Mouse (Mus musculus): Measurements from ENCODE around the gene Snap23.
A peak's percentile ranks its signal among the peaks of the same experiment; 100 is the strongest.
"Not testable (repeated sequence)": the region's sequence is repeated elsewhere in the genome, so short reads cannot be mapped to it uniquely, and the experiment has no call there.

Snap23 gene

GRCm38 (mm10) chr2:120566886-120567797 is at the start of gene Snap23:
Gene Snap23 (plus strand): TSS chr2:120567671.
- DNase-seq (ENCODE audit: low read depth, low spot score): peak; percentile 98

- DNase-seq (ENCODE audit: low read depth, low spot score): no peak
Measured at GRCm38 (mm10) chr2:120518547-120519210, 48.8 kb upstream of the Snap23 start.

DNA sequence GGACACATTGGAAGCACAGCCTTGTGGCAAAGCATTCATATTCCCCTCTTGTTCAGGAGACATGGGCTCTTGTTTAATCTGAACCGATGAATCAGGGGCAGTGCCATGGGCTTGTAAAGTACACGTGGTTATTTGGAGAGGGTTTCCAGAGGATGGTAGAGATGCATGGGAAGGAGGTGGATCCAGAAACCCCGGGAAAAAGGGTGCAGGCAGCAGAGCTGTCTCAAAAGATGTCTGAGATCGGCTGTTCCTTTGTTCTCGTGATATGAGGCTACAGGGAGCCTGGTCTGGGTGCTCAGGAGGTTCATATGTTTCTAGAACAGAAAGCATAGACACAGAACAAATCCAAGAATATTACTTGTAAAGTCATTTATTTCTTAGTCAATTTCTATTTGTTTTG is 40.7 kb upstream of the Snap23 start:
- no peak for DNase-seq (ENCODE audit: low read depth, low spot score)

- no peak for DNase-seq (ENCODE audit: low read depth, low spot score)
Measured at GRCm38 (mm10) chr2:120529531-120529930, 37.9 kb upstream of the Snap23 start.

- DNase-seq (ENCODE audit: low read depth, low spot score): no peak
Measured at GRCm38 (mm10) chr2:120531223-120531622, 36.2 kb upstream of the Snap23 start.

DNA sequence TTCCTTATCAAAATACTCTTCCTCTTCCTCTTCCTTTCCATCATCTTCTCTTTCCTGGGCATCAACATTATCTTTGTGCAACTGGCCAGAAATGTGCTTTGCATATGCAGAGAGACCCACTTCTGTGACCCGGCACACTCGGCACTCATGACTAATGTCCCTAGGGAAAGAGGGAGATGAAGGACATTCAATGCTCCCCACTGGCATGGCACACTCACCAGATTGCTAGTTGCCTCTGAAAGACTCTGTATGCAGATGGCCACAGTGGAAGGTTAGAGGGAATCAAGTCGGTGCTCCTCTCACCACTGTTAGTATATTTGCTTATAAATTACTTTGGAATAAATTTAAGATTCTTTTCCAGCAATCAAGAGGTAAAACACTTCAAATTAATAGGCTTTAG is 28.1 kb upstream of the Snap23 start:
- DNase-seq (ENCODE audit: low read depth, low spot score): no peak

DNA sequence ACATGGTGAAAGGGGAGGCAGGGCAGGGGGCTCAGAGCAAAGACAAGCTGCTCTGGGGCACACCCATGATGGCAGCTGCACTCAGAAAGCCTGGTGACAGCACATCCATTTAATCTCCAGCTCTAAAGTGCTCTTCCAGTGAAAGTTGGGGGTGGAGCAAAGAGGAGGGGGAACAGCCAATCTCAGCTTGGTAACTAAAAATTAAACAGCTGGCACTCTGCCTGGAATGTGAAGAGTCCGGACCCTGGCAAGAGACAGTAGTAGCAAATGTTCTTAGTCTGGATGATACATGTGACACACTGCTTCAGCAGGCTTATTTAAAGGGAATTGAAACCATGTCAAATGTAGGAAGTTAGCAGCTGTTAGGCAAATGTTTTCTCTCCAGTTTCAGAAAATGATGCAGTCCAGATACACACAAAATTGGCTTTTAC is 27.7 kb upstream of the Snap23 start:
- peak; percentile 55 for DNase-seq (ENCODE audit: low read depth, low spot score)

DNA sequence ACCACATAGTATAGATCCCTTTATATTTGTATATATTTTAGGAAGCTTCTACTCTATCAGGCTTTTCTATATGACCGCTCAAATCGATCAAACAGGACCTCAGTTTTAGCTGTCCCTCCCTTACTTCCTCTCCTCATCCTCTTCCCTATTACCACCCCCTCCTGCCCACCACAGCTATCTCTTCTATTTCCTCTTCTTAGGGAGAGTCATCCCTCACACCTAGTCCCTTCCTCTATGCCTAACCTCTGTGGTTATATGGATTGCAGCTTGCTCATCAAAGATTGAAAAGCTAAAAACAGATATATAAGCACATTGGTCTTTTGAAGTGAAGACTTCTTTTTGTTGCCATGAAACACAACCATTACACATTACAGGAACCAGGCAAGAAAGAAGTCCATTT is 22.7 kb upstream of the Snap23 start:
- no peak for DNase-seq (ENCODE audit: low read depth, low spot score)

- no peak for DNase-seq (ENCODE audit: low read depth, low spot score)
Measured at GRCm38 (mm10) chr2:120556868-120557267, 10.6 kb upstream of the Snap23 start.

DNA sequence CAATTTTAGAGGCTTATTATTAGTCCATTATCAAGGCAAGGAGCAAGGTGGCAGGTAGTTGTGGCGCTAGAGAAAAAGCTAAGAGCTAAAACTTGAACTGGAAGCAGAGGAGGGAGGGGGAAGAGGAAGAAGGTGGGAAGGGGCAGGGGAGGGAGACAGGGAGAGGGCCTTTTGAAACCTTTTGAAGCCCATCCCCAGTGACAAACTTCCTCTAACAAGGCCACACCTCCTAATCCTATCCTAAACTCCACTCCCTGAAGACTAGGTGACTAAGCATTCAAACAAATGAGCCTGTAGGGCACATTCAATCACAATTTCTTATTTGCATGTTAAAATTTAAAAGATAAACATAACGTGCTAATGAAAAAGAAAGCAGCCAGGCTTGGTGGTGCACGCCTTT is 8.7 kb upstream of the Snap23 start:
- no peak for DNase-seq (ENCODE audit: low read depth, low spot score)

DNA sequence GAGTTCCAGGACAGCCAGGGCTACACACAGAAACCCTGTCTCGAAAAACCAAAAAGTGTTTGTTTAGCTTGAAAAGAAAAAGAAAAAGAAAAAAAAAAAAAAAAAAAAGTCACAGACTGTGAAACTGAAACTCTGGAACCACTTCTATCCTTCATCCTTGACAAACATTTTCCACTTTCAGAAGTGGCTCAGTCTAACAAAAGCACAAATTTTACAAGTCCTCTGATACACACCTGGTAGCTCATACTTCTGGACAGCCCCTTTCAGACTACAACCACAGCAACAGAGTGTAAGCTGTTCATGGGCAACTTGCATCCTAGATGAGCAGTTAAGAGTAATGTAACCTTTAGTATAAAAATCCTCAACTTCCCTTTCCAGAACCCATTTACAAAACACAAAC is 5.9 kb upstream of the Snap23 start:
- no peak for DNase-seq (ENCODE audit: low read depth, low spot score)

GRCm38 (mm10) chr2:120562859-120563234 is 4.6 kb upstream of the Snap23 start:
- DNase-seq (ENCODE audit: low read depth, low spot score): no peak

DNA sequence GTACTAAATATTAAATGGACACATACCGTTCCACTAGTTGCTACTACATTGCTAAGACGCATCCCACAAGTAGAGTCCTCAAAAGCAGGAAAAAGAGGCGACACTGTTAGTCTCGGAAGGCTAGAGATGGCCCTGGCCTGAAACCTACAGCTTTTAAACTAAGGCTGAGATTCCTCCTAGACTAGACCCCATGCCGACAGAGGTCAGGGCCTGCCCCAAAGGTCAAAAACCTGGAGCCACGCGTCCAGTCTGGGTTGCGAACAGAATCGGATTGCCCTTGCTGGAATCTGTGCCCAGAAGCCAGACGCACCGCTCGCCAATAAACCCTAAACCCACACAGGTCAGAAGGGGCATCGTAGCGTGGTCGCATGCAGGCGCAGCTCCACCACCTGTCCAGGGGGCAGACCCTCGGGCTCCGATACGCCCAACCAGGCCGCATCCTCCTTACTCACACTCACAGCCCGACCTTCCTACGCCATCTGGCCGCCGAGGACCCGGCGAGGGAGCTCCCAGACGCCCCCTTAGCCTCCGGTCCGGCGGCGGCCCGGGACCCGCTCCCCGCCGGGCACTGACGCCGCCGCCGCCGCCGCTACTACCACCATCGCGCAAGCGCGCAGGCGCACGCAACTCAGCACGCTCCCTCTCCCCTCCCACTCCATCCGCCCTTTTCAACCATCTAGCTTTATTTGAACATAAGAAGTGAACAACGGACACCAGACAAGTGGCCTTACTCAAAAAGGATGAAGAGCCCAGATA is 4.1 kb upstream of the Snap23 start, which contains the start of gene Zfp106:
Gene Zfp106, minus strand, starts transcription at position 609 of the 756 bp plus-strand sequence.
- peak; percentile 85 for DNase-seq (ENCODE audit: low read depth, low spot score)

GRCm38 (mm10) chr2:120564548-120565188 is 2.8 kb upstream of the Snap23 start:
- not testable (repeated sequence) for DNase-seq (ENCODE audit: low read depth, low spot score)

- DNase-seq (ENCODE audit: low read depth, low spot score): no peak
Measured at GRCm38 (mm10) chr2:120565363-120565762, 2.1 kb upstream of the Snap23 start.

DNA sequence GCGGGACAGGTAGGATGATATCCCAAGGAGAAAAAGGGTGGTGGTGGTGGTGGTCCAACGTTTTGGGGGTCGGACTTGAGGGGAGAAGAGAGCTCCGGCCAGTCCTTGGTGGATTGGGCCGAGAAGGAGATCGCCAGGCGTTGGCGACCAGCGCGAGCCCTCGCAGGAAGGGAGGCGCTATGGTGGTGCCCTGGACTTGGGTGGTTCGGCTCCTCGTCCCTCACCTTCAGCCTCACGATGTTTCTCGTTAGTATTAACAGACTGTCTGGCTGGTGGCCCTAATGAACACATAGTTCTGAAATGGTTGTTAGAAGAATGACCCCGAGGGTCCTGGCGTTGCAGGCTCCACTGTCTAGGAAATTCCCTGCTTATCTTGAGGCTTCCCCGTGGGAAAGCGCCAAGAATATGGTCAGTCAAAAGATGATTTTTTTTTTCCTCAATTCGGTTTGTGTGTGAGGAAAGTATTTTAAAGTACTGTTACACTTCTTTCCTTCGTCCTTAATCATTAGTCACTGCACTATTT is 388 bp downstream of the Snap23 start:
- DNase-seq (ENCODE audit: low read depth, low spot score): no peak

DNA sequence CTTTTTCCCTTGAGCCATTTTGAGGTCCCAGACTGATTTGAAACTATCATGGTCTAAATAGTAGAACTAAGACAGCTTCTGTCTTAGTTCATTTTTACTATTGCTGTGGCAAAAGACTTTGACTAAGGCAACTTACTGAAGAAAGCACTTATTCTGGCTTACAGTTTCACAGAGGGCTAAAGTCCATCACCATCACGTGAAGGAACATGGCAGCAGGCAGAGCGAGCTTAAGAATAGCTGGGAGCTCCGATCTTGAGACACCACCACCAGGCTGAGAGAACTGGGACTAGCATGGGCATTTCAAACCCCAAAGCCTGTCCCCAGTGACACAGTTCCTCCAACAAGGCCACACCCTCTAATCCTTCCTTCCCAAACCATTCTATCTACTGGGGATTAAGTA is 3.6 kb downstream of the Snap23 start:
- DNase-seq (ENCODE audit: low read depth, low spot score): no peak

DNA sequence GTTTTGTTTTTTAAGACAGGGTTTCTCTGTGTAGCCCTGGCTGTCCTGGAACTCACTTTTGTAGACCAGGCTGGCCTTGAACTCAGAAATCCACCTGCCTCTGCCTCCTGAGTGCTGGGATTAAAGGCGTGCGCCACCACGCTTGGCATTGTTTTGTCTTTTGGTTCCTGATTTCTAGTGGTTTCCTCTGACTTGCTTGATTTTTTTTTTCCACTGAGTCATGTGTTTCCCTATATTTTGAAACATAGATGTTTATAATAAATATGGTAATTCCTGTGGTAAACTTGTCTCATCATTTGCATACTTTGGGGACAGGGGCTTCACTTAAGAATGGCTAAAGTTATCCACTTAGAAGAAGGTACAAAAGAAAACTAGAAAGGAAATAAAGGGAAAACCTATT is 4.7 kb downstream of the Snap23 start:
- DNase-seq (ENCODE audit: low read depth, low spot score): not testable (repeated sequence)

- peak; percentile 28 for DNase-seq (ENCODE audit: low read depth, low spot score)
Measured at GRCm38 (mm10) chr2:120575121-120575520, 7.7 kb downstream of the Snap23 start.

- no peak for DNase-seq (ENCODE audit: low read depth, low spot score)
Measured at GRCm38 (mm10) chr2:120575978-120576377, 8.5 kb downstream of the Snap23 start.

DNA sequence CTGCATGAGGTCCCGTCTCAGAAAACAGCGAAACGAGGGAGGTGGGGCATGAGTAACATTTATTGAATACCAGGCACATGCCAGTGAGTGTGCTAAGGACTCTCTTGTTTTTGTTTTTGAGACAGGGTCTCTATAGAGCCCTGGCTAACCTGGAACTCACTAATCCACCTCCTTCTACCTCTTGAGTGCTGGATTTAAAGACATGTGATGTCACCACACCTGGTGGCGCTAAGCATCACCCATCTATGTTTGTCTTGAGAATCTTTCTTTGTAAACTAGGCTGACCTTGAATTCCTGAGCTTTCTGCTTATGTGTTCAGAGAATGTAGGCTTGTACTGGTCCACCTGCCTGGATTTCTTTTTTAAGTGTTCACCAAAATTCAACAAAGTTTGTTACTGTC is 10.3 kb downstream of the Snap23 start:
- no peak for DNase-seq (ENCODE audit: low read depth, low spot score)
